Mouse (Mus musculus) kidney, postnatal 10 days (tissue): ENCODE data around the gene Olfr1157.

Source experiments
- DNase-seq: peaks from one replicate; pipeline ENCODE4 v3.0.0; 2021; ENCODE audit warnings: mixed read lengths

Olfr1157 gene

DNA sequence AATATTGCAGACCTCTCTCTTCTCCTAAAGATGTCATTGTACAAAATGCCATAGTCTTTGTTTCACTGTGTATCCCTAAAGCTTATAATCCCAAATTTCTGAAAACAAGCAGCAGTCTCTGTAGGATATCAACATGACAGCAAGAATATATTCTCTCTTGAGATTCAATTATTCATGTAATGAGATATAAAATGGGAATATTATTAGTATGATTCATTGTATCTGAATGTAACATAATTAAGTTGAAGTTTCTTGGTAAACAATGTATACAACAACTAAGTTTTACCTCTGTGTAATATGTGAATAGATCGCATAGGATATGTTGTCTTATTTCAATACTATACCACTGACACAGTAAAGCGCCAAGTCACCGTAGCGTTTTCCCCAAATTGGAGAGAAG is at the start of gene Olfr1157:
Gene Olfr1157 (minus strand): TSS at position 101 of the 400 bp plus-strand sequence.
- no peak for DNase-seq

DNA sequence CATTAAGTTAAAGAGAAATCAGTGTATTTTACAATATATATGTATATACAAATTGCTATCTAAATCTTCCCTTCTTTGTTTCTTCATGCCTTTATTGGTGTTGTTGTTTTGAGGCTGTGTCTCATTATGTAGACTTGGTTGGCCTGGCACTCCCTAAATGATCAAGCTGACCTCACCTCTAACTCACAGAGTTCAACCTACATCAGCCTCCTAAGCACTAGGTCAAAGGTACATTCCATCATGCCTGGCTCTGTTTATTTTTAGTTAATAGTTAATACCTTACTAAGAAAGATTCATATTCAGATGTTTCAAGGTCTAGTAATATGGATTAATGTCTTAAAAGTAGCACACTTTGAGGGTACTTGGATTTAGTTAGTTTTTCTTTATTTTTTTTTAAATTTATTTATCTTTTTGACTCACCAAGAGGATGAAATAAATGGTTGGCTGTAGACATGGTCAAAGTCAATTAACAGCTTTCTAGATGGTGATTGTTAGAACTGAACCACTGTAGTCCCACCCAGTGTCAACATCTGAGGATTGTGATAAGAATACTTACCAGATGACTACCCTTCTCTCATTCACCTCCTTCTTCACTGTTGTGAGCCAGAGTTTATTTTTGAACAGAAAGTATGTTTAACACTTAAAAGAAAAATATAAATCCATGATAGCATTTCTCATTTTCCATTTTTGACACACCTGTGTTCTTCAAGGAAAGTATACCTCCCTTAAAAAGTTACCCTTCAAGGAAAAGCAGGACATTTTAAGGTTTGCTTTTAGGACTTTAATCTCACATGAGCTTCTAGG is 39.6 kb upstream of the Olfr1157 start, which contains the start of gene Olfr1160:
Gene Olfr1160 (minus strand): TSS at position 754 of the 804 bp plus-strand sequence.
- DNase-seq: no peak

DNA sequence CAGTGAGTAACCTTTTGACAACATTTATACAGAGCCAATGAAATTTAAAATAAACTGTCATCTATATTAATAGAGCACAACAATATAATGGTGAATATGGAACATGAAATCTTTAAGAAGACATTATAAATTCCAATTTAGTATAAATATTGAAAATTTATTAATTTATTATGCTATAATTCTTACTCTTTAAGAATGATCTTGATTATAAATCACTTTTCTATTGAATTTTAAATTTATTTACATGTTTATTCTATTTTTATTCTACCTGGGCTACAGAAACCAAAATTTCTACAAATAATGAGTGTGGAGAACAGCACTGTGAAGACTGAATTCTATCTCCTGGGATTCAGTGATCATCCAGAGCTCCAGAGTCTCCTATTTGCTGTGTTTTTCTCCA is 21.7 kb upstream of the Olfr1157 start, which contains the start of gene Olfr1158:
Gene Olfr1158 (plus strand): TSS at position 301 of the 400 bp plus-strand sequence.
- DNase-seq: no peak

DNA sequence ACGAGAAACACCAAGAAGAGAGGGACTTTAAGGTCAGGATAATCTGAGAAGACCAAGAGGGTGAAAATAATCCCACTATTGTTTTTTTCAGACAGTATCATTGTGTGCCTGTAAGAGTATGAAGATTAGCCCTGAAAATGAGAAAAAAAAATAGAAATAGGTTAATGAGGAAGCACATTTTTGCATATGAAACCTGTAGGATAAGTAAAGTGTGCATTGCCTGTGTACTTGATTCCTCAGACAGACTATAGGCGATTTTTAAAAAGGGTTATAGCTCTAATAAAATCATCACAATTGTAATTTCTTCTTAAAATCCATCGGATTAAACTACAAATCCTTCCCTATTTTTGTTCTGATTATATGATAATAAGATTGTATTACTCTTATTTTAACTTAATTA is 6.5 kb upstream of the Olfr1157 start, which contains the start of gene Olfr74:
Gene Olfr74 (minus strand): TSS at position 101 of the 400 bp plus-strand sequence.
- no peak for DNase-seq

GRCm38 (mm10) chr2:87953000-87953399 is 15.1 kb downstream of the Olfr1157 start, which contains the start of gene Olfr1156:
Gene Olfr1156 (minus strand): TSS chr2:87953100.
- DNase-seq: no peak

GRCm38 (mm10) chr2:87945037-87945436 is 23.1 kb downstream of the Olfr1157 start, which contains the start of gene Olfr1155:
Gene Olfr1155 (minus strand): TSS chr2:87945137.
- no peak for DNase-seq
